Mouse (Mus musculus) heart, postnatal 0 days (tissue): ENCODE results near the gene Epn2. TPM values are rescaled to one million over a fixed set of nuclear protein-coding genes. Genes with fewer than 3 reads are reported as not detected.
A peak's percentile ranks its signal among the peaks of the same experiment; 100 is the strongest.
"Not testable (repeated sequence)": the region's sequence is repeated elsewhere in the genome, so short reads cannot be mapped to it uniquely, and the experiment has no call there.

Experiments used
- ATAC-seq: fragments of 200-750 bp; cut with Nextera tagmentation; 2 replicates; pipeline ENCODE4 v1.8.0; 2017; ENCODE audit warnings: low read depth, moderate number of reproducible peaks, moderate library complexity; ENCODE audit not compliant: insufficient read depth
- DNase-seq: peaks from one replicate; pipeline ENCODE4 v3.0.0-alpha.2; 2016; ENCODE audit warnings: low spot score
- H3K27ac ChIP-seq: fragments of 300-500 bp; sonication (generic); 2 replicates; pipeline ENCODE4 v1.5.1; 2014; ENCODE audit warnings: low read depth, mild to moderate bottlenecking
- H3K27me3 ChIP-seq: fragments of 300-500 bp; sonication (generic); 2 replicates; pipeline ENCODE4 v1.6.1; 2014; ENCODE audit warnings: low read length, mixed read lengths; ENCODE audit not compliant: control insufficient read depth, insufficient read depth
- H3K36me3 ChIP-seq: fragments of 300-500 bp; sonication (generic); replicated peaks from 2 replicates; pipeline ENCODE4 v1.6.1; 2014; ENCODE audit warnings: low read length, mixed read lengths; ENCODE audit not compliant: control insufficient read depth, insufficient read depth
- H3K4me1 ChIP-seq: fragments of 300-500 bp; sonication (generic); 2 replicates; pipeline ENCODE4 v1.6.1; 2014; ENCODE audit warnings: antibody characterized with exemption; ENCODE audit not compliant: control insufficient read depth, insufficient read depth
- H3K4me2 ChIP-seq: fragments of 300-500 bp; sonication (generic); 2 replicates; pipeline ENCODE4 v1.6.1; 2014; ENCODE audit warnings: low read depth, mild to moderate bottlenecking, low read length, moderate library complexity
- H3K4me3 ChIP-seq: fragments of 300-500 bp; sonication (generic); 2 replicates; pipeline ENCODE4 v1.5.1; 2014; ENCODE audit warnings: low read depth, low read length
- H3K9ac ChIP-seq: fragments of 300-500 bp; sonication (generic); replicated peaks from 2 replicates; pipeline ENCODE4 v1.6.1; 2014; ENCODE audit warnings: low read depth, low read length, mixed read lengths
- H3K9me3 ChIP-seq: fragments of 300-500 bp; sonication (generic); replicated peaks from 2 replicates; pipeline ENCODE4 v1.6.1; 2016; ENCODE audit warnings: low read length; ENCODE audit not compliant: control insufficient read depth
- CTCF ChIP-seq: IDR thresholded peaks from 2 replicates; pipeline ENCODE4 v1.5.1; 2016; ENCODE audit warnings: antibody characterized with exemption, control low read depth, low read depth
- EP300 ChIP-seq: IDR thresholded peaks from 2 replicates; pipeline ENCODE4 v1.6.1; 2016; ENCODE audit warnings: antibody characterized with exemption, low read depth
- WGBS: fragments of 180-500 bp; shearing (Covaris S2); extraction: QIAGEN DNeasy Blood & Tissue Kit; methylation state at CpG from one replicate; pipeline ENCODE4 v1.1.7; 2014; 5-methylcytosine and 5-hydroxymethylcytosine counted together
- polyA plus RNA-seq: library from polyadenylated mRNA; unstranded; fragments of >200 nt; fragmentation: Nextera tagmentation; extraction: Ambion mirVana; gene quantifications from 2 replicates; pipeline ENCODE4 v1.2.1, GENCODE M21; 2015
- total RNA-seq: library from RNA; depleted of rRNA; stranded (reverse); fragments of >200 nt; gene quantifications from 2 replicates; pipeline ENCODE4 v1.2.3, GENCODE M21; 2014; ENCODE audit warnings: low replicate concordance

The Epn2 gene
- total and polyA plus RNA-seq, 2 experiments from 2014 or later: 19.3 to 21.3 TPM

GRCm38 (mm10) chr11:61592061-61592460 lies 12.6 kb upstream of the Epn2 start:
- no peak overlapping the region for H3K9ac ChIP-seq
- H3K27ac ChIP-seq: no peak overlapping the region
- H3K4me3 ChIP-seq: no peak overlapping the region
- no peak overlapping the region for H3K4me2 ChIP-seq
- no peaks in the 10 kb centered on the region; the same call in 1 of the 2 replicates for H3K4me1 ChIP-seq
- no peak for ATAC-seq
- TF ChIP-seq EP300 (no peak), CTCF (no peak)
- no peak for DNase-seq
- no peaks in the 10 kb centered on the region for H3K9me3 ChIP-seq
- no peaks in the 10 kb centered on the region for H3K36me3 ChIP-seq
- H3K27me3 ChIP-seq: no peaks in the 10 kb centered on the region
- 85% methylated on average over 3 of the region's 3 CpGs for WGBS

- ATAC-seq: peak; percentile 75
- Histone ChIP-seq H3K27me3 (no peaks in the 10 kb centered on the region), H3K9ac (no peak overlapping the region), H3K36me3 (no peaks in the 10 kb centered on the region), H3K4me1 (no peaks in the 10 kb centered on the region; the same call in 1 of the 2 replicates), H3K4me3 (no peak overlapping the region), H3K27ac (peak overlapping the region; percentile 65), H3K9me3 (no peaks in the 10 kb centered on the region), H3K4me2 (no peak overlapping the region)
- WGBS: 48% methylated on average over 7 of the region's 7 CpGs
- TF ChIP-seq CTCF: no peak
- TF ChIP-seq EP300: no peak
- DNase-seq: peak; percentile 48
Measured at GRCm38 (mm10) chr11:61590516-61591213, 11.2 kb upstream of the Epn2 start.

- H3K4me3 ChIP-seq: no peak overlapping the region
- TF ChIP-seq EP300: no peak
- TF ChIP-seq CTCF: no peak
- no peaks in the 10 kb centered on the region for H3K36me3 ChIP-seq
- no peak overlapping the region for H3K4me2 ChIP-seq
- H3K27me3 ChIP-seq: no peaks in the 10 kb centered on the region
- H3K9me3 ChIP-seq: no peaks in the 10 kb centered on the region
- H3K4me1 ChIP-seq: no peaks in the 10 kb centered on the region
- H3K9ac ChIP-seq: no peak overlapping the region
- no peak for ATAC-seq
- WGBS: 61% methylated on average over 4 of the region's 4 CpGs
- DNase-seq: no peak
- no peak overlapping the region for H3K27ac ChIP-seq
Measured at GRCm38 (mm10) chr11:61585421-61585820, 5.9 kb upstream of the Epn2 start.

GRCm38 (mm10) chr11:61584830-61585229 lies 5.3 kb upstream of the Epn2 start:
- no peak overlapping the region for H3K4me2 ChIP-seq
- TF ChIP-seq CTCF (no peak), EP300 (no peak)
- no peaks in the 10 kb centered on the region for H3K27me3 ChIP-seq
- H3K36me3 ChIP-seq: no peaks in the 10 kb centered on the region
- ATAC-seq: no peak
- DNase-seq: no peak
- H3K4me1 ChIP-seq: no peaks in the 10 kb centered on the region
- H3K27ac ChIP-seq: no peak overlapping the region
- H3K4me3 ChIP-seq: no peak overlapping the region
- no peaks in the 10 kb centered on the region for H3K9me3 ChIP-seq
- no peak overlapping the region for H3K9ac ChIP-seq
- 74% methylated on average over 4 of the region's 4 CpGs for WGBS

GRCm38 (mm10) chr11:61584096-61584495 lies 4.6 kb upstream of the Epn2 start:
- Histone ChIP-seq H3K9ac (no peak overlapping the region), H3K4me3 (no peak overlapping the region), H3K4me1 (no peaks in the 10 kb centered on the region), H3K27ac (no peak overlapping the region), H3K4me2 (no peak overlapping the region), H3K9me3 (no peaks in the 10 kb centered on the region), H3K27me3 (no peaks in the 10 kb centered on the region), H3K36me3 (no peaks in the 10 kb centered on the region)
- no peak for TF ChIP-seq CTCF
- no peak for TF ChIP-seq EP300
- ATAC-seq (no peak), DNase-seq (no peak)
- WGBS: 83% methylated on average over 6 of the region's 6 CpGs

GRCm38 (mm10) chr11:61582808-61583207 lies 3.3 kb upstream of the Epn2 start:
- H3K36me3 ChIP-seq, H3K27ac ChIP-seq, H3K4me2 ChIP-seq, H3K4me1 ChIP-seq, H3K4me3 ChIP-seq, H3K9ac ChIP-seq, H3K9me3 ChIP-seq, ATAC-seq, H3K27me3 ChIP-seq, DNase-seq: not testable (repeated sequence)
- 96% methylated on average over 4 of the region's 5 CpGs for WGBS
